Mouse (Mus musculus) erythroblast, embryonic 14.5 days (primary cell): ENCODE measurements around the gene Zc3h12c.

ENCODE experiments used
- GATA1 ChIP-seq: IDR thresholded peaks from 2 replicates; pipeline ENCODE4 v1.6.1; 2012; ENCODE audit warnings: low read length, inconsistent platforms, mixed read lengths
- TAL1 ChIP-seq: IDR thresholded peaks from 3 replicates; pipeline ENCODE4 v1.6.1; 2012; ENCODE audit warnings: low read length, inconsistent platforms, mixed read lengths

DNA sequence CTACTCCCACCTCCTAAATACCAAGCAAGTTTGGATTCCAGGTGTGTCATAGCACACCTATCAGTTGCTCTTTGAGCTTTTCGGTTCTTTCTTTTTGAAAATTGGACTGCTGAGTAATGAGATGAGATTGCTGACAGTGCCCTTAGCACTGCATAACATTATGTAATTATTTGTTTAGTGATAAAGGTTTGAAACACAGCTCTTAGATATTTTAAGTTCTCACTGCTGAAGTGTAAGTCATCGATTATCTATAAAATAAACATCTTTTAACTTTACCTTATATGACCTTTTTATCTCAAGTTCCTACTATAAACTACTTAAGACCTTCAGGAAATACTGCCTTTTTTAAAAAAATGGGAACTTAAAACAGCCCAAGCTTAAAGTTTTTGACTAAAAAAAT, 86.4 kb downstream of the Zc3h12c start:
- TF ChIP-seq GATA1: no peak
- TF ChIP-seq TAL1: no peak
